Mouse (Mus musculus) E14TG2a.4 (cell line): ENCODE data around the gene Ring1.

Experiments used
- H3K27me3 ChIP-seq: 2 replicates; pipeline ENCODE4 v1.6.1; 2014; ENCODE audit warnings: low read length, control low read depth; ENCODE audit not compliant: insufficient read depth
- H3K36me3 ChIP-seq: 2 replicates; pipeline ENCODE4 v1.6.1; 2014; ENCODE audit warnings: low read length, control low read depth; ENCODE audit not compliant: insufficient read depth
- H3K4me1 ChIP-seq: replicated peaks from 2 replicates; pipeline ENCODE4 v1.6.1; 2014; ENCODE audit warnings: low read depth, low read length, control low read depth
- H3K4me3 ChIP-seq: replicated peaks from 2 replicates; pipeline ENCODE4 v1.5.1; 2014; ENCODE audit warnings: mild to moderate bottlenecking, low read length
- H3K9me3 ChIP-seq: 2 replicates; pipeline ENCODE4 v1.6.1; 2014; ENCODE audit warnings: low read length, control low read depth
- CTCF ChIP-seq: conservative IDR thresholded peaks from 2 replicates; pipeline ENCODE4 v1.5.1; 2014; ENCODE audit warnings: low read length
- NANOG ChIP-seq: IDR thresholded peaks from 2 replicates; pipeline ENCODE4 v1.6.1; 2014; ENCODE audit warnings: borderline replicate concordance, low read length, mixed read lengths
- POU5F1 ChIP-seq: IDR thresholded peaks from 2 replicates; pipeline ENCODE4 v1.6.1; 2014; ENCODE audit warnings: low read length, borderline replicate concordance

Gene Ring1

DNA sequence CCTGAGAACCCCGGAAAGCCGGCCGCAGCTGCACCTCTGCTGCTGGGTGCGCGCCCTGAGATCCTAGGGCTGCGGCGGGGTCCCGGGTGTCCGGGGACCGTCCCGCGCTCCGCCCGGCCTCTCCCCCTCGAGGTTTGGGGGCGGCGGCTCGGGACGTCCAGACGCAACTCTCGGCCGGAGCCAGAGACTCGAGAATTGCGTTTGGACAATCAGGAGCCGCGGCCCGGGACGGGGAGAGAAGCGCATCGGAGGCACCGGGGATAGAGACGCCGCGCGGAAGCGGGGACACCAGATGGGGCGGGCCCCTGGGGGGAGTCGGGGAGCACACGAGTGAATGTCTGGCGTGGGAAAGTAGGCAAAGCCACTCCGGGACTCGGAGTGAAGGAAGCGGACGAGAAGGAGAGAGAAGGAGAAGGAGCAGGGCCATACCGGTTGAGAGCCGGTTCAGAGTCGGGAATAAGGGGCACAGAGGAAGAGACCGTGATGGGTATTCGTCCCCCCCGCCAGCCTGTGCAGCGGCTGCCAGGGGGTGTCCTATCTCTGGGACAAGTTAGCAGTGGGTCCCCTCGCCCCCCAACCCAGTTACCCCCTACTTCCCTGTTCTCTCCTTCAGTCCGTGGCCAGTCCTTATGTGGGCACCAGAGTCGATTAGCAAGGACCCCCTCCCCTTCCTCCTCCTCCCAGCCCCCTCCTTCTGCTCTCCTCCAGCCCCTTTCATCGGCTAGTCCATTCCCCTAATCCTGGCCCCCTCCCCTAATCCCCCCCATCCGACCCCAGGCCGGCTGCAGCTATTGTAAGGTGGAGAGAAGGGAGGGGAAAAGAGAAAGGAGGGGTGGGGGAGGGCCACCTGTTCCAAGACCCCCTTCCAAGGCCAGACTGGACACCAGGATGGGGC, 628 bp upstream of the Ring1 start:
- TF ChIP-seq POU5F1 (no peak), CTCF (no peak), NANOG (no peak)
- Histone ChIP-seq H3K4me3 (peak overlapping the region; percentile 95), H3K9me3 (peaks cover 17% of the 10 kb centered on the region), H3K27me3 (peaks cover 17% of the 10 kb centered on the region), H3K36me3 (peaks cover 44% of the 10 kb centered on the region), H3K4me1 (peaks cover 74% of the 10 kb centered on the region)

DNA sequence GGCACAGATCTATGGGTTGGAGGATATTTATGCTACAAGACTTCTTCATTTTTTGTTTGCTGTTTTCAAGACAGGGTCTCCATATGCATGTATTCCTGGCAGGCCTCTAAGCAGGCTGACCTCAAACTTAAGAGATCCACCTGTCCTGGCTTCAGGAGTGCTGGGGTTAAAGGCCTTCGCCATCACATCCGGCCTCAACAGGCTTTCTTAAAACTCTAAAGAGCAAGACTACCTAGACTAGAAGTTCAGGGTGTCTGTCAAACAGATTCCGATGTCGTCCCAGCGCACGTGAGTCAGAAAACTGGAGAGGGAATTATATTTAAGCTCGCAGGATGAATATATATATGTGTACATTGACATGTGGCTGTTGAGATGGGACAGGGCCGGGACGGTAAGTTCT, 802 bp downstream of the Ring1 start:
- Histone ChIP-seq H3K4me1 (peaks cover 59% of the 10 kb centered on the region), H3K27me3 (peaks cover 17% of the 10 kb centered on the region), H3K4me3 (peak overlapping the region; percentile 95), H3K9me3 (peaks cover 31% of the 10 kb centered on the region), H3K36me3 (peaks cover 32% of the 10 kb centered on the region)
- no peak for TF ChIP-seq POU5F1
- no peak for TF ChIP-seq NANOG
- TF ChIP-seq CTCF = no peak

DNA sequence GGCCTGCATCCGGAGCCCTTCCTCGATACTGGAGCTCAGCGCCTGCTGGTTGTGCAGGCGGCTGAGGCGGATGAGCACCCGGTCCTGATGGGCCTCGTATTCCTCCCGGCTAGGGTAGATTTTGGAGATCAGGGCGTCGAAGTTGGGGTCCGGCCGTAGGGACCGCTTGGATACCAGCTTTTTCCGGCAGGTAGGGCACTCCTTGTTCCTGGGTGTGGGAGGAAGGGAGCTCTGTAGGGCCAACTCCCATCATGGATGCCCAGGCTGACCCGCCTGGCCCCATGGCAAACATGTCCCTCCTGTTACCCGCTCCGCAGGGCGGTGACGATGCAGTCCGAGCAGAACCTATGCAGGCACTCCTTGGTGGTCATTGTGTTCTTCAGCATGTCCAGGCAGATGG, 1.5 kb downstream of the Ring1 start:
- H3K4me1 ChIP-seq = peaks cover 52% of the 10 kb centered on the region
- TF ChIP-seq CTCF (no peak), NANOG (no peak), POU5F1 (no peak)
- peaks cover 35% of the 10 kb centered on the region for H3K9me3 ChIP-seq
- H3K27me3 ChIP-seq = peaks cover 17% of the 10 kb centered on the region
- H3K4me3 ChIP-seq = peak overlapping the region; percentile 95
- peaks cover 26% of the 10 kb centered on the region for H3K36me3 ChIP-seq

DNA sequence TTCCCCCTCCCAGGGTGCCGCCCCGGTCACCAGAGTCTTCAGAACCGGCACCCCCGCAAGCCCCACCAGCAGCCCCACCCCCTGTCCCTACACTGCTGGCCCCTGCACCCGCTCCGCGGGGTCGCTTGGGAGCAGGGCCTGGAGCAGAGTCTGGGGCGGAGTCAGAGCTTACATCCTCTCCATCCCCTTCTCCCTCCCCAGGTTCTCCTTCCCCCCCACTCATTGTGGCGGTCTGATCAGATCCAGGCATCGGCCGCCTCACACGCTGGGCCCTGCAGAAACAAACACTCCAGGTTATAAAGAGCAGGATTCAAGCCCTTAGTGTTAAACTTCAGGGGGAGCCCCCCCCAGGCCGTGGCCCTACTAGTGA, 2.1 kb downstream of the Ring1 start:
- TF ChIP-seq CTCF = no peak
- TF ChIP-seq POU5F1 = no peak
- TF ChIP-seq NANOG = no peak
- peaks cover 26% of the 10 kb centered on the region for H3K36me3 ChIP-seq
- H3K4me1 ChIP-seq = peaks cover 52% of the 10 kb centered on the region
- H3K27me3 ChIP-seq = peaks cover 17% of the 10 kb centered on the region
- H3K9me3 ChIP-seq = peaks cover 39% of the 10 kb centered on the region
- peak overlapping the region; percentile 95 for H3K4me3 ChIP-seq

DNA sequence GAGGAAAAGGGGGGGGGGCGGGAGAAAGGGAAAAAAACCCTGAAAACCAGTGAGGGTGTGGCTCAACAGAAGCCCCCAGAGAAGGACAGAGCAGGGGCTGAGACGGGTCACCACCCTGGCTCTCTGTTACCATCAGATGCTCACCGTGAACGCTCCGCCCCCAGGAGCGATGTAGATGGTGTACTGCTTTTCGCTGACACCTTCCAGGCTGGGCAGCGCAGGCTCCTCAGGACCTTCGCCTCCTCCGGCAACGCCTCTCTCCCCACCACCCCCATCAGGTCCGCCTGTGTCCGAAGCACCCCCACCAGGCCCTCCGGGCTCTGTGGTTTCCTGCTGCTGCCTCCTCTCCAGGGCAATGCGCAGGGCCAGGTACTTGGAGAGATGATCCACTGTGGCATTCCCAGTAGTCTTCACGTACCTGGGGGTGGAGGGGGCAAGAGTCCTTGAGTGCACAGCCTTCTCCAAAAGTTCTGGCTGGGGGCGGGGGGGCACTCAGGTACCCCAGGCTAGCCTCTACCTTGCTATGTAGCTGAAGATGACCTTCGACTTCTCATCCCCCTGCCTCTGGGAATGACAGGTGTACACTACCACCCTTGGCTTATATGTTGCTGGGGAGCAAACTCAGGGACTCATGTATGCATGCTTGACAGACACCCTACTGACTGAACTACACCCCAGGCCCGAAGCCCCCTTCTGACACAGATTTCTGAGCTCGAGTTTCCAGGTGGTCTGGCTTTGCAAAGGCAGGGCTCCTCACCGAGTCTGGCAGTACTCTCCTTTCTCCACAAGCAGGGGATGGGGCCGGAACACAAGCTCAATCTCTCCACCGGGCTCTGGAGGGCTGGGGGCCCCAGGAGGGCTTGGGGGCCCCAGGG, 2.7 kb downstream of the Ring1 start:
- Histone ChIP-seq H3K9me3 (peaks cover 44% of the 10 kb centered on the region), H3K4me1 (peaks cover 47% of the 10 kb centered on the region), H3K36me3 (peaks cover 26% of the 10 kb centered on the region), H3K4me3 (peak overlapping the region; percentile 95), H3K27me3 (peaks cover 16% of the 10 kb centered on the region)
- TF ChIP-seq CTCF = no peak
- no peak for TF ChIP-seq NANOG

DNA sequence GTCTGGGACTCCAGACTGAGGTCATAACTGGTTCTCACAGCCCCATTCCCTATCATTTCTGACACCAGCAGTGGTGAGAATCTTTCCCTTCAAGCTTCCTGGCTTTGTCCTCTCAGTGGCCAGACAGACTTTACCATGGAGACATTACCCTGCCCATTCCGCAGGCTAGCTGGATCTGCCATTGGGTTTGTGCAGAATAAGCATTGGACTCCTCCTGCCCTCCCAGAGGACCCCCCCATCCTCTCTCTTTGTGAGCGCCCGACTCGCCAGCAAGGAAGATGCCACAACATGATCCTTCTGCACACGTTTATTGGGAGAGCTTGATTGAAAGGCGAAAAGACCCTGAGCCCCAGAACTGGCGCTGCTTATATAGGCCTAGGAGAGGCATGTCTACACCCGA, 11.0 kb downstream of the Ring1 start:
- TF ChIP-seq NANOG (no peak), CTCF (no peak), POU5F1 (no peak)
- Histone ChIP-seq H3K27me3 (no peaks in the 10 kb centered on the region), H3K36me3 (no peaks in the 10 kb centered on the region), H3K4me3 (no peak overlapping the region), H3K4me1 (no peaks in the 10 kb centered on the region), H3K9me3 (peaks cover 51% of the 10 kb centered on the region)

DNA sequence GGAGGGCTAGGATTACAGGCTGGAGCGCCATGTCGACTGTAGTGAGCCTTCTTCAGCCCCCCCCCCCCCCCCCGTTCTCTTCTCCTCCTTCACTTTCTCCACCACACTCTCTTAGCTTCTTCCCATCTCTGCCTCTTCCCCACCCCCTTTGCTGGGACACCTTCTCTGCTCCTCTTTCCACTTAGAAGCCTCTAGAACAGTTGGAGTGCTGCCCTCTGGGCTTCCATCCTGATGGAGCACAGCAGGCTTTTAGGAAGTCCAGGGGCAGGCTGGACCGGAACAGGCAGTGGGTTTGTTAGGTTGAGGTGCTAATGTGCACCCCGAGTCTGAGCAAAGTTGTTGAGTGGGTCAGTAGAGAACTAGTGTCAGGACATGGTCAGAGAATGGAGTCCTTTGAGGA, 14.3 kb downstream of the Ring1 start:
- Histone ChIP-seq H3K4me1 (peaks cover 4% of the 10 kb centered on the region), H3K4me3 (no peak overlapping the region), H3K9me3 (peaks cover 23% of the 10 kb centered on the region), H3K27me3 (peaks cover 9% of the 10 kb centered on the region; the same call in 1 of the 2 replicates), H3K36me3 (no peaks in the 10 kb centered on the region)
- no peak for TF ChIP-seq NANOG
- no peak for TF ChIP-seq POU5F1
- TF ChIP-seq CTCF = no peak

DNA sequence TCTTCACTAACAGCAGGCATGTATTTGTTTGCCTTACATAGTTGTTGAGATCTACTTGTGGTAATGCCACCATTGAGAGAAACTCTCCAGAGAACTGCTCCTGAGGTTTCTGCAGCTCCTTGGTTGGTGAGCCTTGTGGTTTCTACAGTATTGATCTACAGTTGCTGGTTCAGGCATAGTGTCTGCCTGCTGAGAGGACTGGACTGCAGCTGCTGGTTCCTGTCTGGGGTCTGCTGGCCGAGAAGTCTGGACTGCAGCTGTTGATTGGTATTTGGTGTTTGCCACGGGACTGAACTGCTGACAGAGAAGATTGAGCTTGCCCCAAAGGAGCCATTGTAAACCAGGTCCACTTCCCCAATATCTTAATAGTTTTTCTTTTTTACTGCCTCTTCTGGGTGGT, 17.9 kb downstream of the Ring1 start:
- H3K27me3 ChIP-seq = peaks cover 18% of the 10 kb centered on the region
- no peak overlapping the region for H3K4me3 ChIP-seq
- H3K9me3 ChIP-seq = 0 out of 2 replicates have a peak, but pooled peaks cover 4% of the 10 kb centered on the region
- TF ChIP-seq NANOG (no peak), CTCF (no peak), POU5F1 (no peak)
- H3K36me3 ChIP-seq = no peaks in the 10 kb centered on the region
- H3K4me1 ChIP-seq = peaks cover 13% of the 10 kb centered on the region
